Mouse (Mus musculus) CH12F3 (cell line): Measurements from ENCODE around the gene Mast1.

Experiments used
- in situ Hi-C: fragments of 300-500 bp; cut with MboI; formaldehyde crosslinking; loops from 2 replicates; pipeline ENCODE4 v1.14.3; 2020; ENCODE audit warnings: low sequenced_read_pairs

The Mast1 gene

GRCm38 (mm10) chr8:84936962-84937546 is at the start of gene Mast1:
Gene Mast1, minus strand, starts transcription at chr8:84937359.
- in situ Hi-C loops, result no loop called here

- in situ Hi-C loops, result no loop called here
Measured at GRCm38 (mm10) chr8:84986379-84986945, 49.3 kb upstream of the Mast1 start.

GRCm38 (mm10) chr8:84985684-84986378 is 48.7 kb upstream of the Mast1 start:
- in situ Hi-C loops, result no loop called here

GRCm38 (mm10) chr8:84985049-84985683 is 48.0 kb upstream of the Mast1 start:
- in situ Hi-C loops, result no loop called here

- in situ Hi-C loops, result no loop called here
Measured at GRCm38 (mm10) chr8:84984294-84985048, 47.3 kb upstream of the Mast1 start.

GRCm38 (mm10) chr8:84982499-84983011 is 45.4 kb upstream of the Mast1 start:
- in situ Hi-C loops, result no loop called here

- in situ Hi-C loops, result no loop called here
Measured at GRCm38 (mm10) chr8:84981644-84982498, 44.7 kb upstream of the Mast1 start.

- in situ Hi-C loops, result no loop called here
Measured at GRCm38 (mm10) chr8:84980622-84981358, 43.6 kb upstream of the Mast1 start.

- in situ Hi-C loops, result no loop called here
Measured at GRCm38 (mm10) chr8:84979599-84980421, 42.7 kb upstream of the Mast1 start.

- in situ Hi-C loops, result no loop called here
Measured at GRCm38 (mm10) chr8:84978248-84978940, 41.2 kb upstream of the Mast1 start, which contains the start of gene Junb. Gene Junb, minus strand, starts transcription at chr8:84978718.

- in situ Hi-C loops, result no loop called here
Measured at GRCm38 (mm10) chr8:84977435-84978247, 40.5 kb upstream of the Mast1 start.

- in situ Hi-C loops, result no loop called here
Measured at GRCm38 (mm10) chr8:84976763-84977434, 39.7 kb upstream of the Mast1 start.

- in situ Hi-C loops, result no loop called here
Measured at GRCm38 (mm10) chr8:84976031-84976762, 39.0 kb upstream of the Mast1 start.

GRCm38 (mm10) chr8:84975434-84975833 is 38.3 kb upstream of the Mast1 start:
- in situ Hi-C loops, result no loop called here

GRCm38 (mm10) chr8:84974543-84975142 is 37.5 kb upstream of the Mast1 start:
- in situ Hi-C loops, result no loop called here
